Mouse (Mus musculus) bone marrow, adult 2 months (tissue): ENCODE results near the gene Fam184b.

Source experiments
- CTCF ChIP-seq: fragments of 200-500 bp; IDR thresholded peaks from 2 replicates; pipeline ENCODE4 v1.5.1; 2011; ENCODE audit warnings: low read length, control low read depth; ENCODE audit not compliant: control insufficient read depth, insufficient read depth
- POLR2A ChIP-seq: fragments of 200-500 bp; IDR thresholded peaks from 2 replicates; pipeline ENCODE4 v1.6.1; 2011; ENCODE audit warnings: low read depth, mild to moderate bottlenecking, control low read depth, low read length, borderline replicate concordance; ENCODE audit not compliant: control insufficient read depth

GRCm38 (mm10) chr5:45495429-45495975, 143.9 kb downstream of the Fam184b start:
- TF ChIP-seq CTCF (no peak), POLR2A (no peak)
